17 mouse cellular contexts compared by ENCODE assay signal in the genomic region with DNA sequence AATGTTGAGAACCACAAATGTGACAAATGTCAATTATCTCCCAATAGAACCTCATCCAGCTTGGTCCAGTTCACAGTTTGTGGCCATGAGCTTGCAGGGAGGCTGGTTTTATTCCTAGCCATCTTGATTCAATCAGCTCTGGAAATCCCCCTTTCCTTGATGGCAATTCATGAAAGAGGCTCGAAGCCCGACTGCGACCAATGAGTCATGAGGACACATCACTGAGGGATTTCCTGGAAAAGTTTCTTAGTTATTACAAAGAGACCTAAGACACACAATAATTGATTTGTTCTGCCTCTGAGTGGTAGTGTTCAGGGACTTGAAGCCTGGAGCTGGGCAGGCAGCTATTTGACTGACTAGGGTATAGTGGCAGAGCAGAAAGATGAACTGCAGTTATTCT. TPM values are rescaled to one million over a fixed set of nuclear protein-coding genes. Genes with fewer than 3 reads are reported as not detected.
"Had no signal": no experiment of that assay in that cellular context is flagged by ENCODE, and none has a peak within 500 bp of the region (broad histone marks: within the 10 kb centered on the region; RNA-seq: fewer than 3 reads in every experiment).

No protein-coding gene starts in this region.

- H3K4me2 ChIP-seq: kidney, embryonic 15.5 days; liver, embryonic 11.5 days; liver, embryonic 15.5 days; midbrain, embryonic 11.5 days; neural tube, embryonic 13.5 days; stomach, embryonic 15.5 days had no signal

- H3K9me3 ChIP-seq: kidney, embryonic 15.5 days; limb, embryonic 10.5 days; liver, embryonic 15.5 days; neural tube, embryonic 13.5 days; stomach, embryonic 15.5 days had no signal

- H3K9ac ChIP-seq: kidney, embryonic 15.5 days; liver, embryonic 15.5 days; neural tube, embryonic 13.5 days; stomach, embryonic 15.5 days had no signal

- H3K36me3 ChIP-seq: kidney, embryonic 15.5 days; limb, embryonic 10.5 days; liver, embryonic 15.5 days; neural tube, embryonic 13.5 days; stomach, embryonic 15.5 days had no signal

- H3K27me3 ChIP-seq: liver, embryonic 15.5 days; neural tube, embryonic 13.5 days; stomach, embryonic 15.5 days had no signal

- H3K27ac ChIP-seq: kidney, embryonic 15.5 days; left cerebral cortex, adult 2 months; liver, embryonic 15.5 days; neural tube, embryonic 13.5 days; stomach, embryonic 15.5 days had no signal

- DNase-seq: kidney, postnatal 14 days; lung, adult 2 months; lung, postnatal 4 days; retina, postnatal 1 day; right cerebral cortex, postnatal 14 days; thymus, postnatal 36 days had no signal

- ATAC-seq: lung, postnatal 0 days; midbrain, embryonic 16.5 days had no signal

- H3K4me3 ChIP-seq: kidney, embryonic 15.5 days; left cerebral cortex, adult 2 months; limb, embryonic 10.5 days; liver, embryonic 15.5 days; neural tube, embryonic 13.5 days; stomach, embryonic 15.5 days had no signal

RNA-seq across cellular contexts. Expression of a gene that starts 15.3 kb away (rescaled TPM):
- total RNA-seq: megakaryocyte, adult 5-6 weeks had no signal
